Mouse (Mus musculus): ENCODE measurements at regions not wholly inside any gene's neighbourhood (a gene's known extent, or its start where the extent isn't known, plus 50 kb on each side); places are given as distances from the start of the nearest gene placed in this dataset.

- DNase-seq, result peak; percentile 58
Measured at GRCm38 (mm10) chr14:109115583-109115982, 201.6 kb upstream of the Slitrk1 start.
